Mouse (Mus musculus): ENCODE data around the gene Gm20388.
"Not testable (repeated sequence)": the region's sequence is repeated elsewhere in the genome, so short reads cannot be mapped to it uniquely, and the experiment has no call there.

Gene Gm20388

DNA sequence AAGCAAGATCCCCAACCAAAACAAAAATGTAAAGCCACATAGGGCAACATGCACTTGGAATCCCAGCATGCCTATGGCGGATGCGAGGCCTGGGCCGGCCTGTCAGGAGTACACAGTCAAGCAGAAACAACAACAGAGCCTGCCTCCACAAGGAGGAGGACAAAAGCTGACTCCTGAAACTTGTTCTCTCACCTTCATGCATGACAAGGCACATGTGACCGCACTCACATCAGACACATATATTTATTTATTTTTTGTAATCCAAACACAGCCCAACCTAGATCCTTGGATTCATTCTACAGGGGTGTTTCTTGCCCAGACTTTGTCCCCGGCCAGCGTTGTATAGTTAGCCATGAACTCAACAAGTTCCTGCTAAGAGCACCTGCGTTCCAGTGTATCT is 3137.2 kb downstream of the Gm20388 start:
- peak; percentile 32 for DNase-seq

DNA sequence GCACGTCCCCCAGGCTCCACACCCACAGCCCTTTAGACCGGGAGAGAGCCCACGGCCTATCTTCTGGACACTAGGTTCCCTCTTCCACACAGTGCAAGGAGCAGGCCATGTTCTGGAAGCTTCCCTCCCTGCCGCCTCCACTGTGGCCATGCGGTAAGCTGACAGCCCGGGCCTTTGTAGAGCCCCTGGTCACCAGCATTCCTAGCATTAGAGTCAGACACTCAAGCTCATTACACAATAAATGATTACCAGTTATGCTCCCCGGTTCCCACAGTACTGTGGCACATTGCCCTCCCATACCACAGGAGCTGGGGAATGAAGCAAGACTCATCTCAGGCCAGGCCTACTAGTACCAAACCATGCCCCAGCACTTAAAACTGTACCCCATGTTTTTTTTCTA is 3137.8 kb downstream of the Gm20388 start:
- peak; percentile 22 for DNase-seq

DNA sequence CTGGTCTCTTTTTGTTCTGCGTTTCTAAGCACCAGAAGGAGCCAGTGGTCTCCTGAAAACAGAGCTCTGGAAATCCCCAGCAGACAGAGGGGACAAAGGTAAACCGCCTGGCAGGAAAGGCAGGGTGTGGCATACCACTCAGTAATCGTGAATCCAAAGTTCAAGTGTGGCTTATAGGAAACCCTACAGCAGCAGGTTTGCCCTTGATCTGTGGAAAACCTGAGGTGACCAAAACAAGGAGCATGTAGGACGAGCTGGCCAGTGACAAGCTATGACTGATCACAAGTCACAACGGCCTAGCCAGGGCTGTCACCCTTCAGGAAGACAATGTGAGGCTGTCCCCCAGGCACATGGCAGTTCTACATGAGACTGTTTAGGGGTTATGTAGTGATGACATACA is 3140.8 kb downstream of the Gm20388 start:
- peak; percentile 47 for DNase-seq

- DNase-seq, result no peak
Observed at GRCm38 (mm10) chr8:123062721-123063120, 3152.1 kb downstream of the Gm20388 start, which contains the start of gene Spg7. Gene Spg7, plus strand, starts transcription at chr8:123062942.

DNA sequence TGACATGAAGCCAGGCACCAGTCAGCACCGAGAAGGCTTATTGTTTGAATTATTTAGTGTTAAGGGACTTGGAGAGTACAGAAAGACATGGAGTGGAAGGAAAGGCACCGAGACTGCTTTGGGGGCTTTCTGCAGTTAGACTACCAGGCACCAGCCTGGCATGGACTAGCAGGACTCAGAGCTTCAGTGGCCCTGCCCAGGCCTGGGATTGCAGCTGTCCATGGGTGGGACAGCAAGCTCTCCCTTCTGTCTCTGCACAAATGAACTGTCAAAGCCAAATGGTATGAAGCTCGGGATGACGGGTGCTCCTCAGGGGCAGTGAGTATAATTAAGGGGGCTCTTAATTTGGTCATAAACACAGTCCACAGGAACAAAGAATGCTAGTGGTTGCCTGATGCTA is 3153.4 kb downstream of the Gm20388 start:
- no peak for DNase-seq

DNA sequence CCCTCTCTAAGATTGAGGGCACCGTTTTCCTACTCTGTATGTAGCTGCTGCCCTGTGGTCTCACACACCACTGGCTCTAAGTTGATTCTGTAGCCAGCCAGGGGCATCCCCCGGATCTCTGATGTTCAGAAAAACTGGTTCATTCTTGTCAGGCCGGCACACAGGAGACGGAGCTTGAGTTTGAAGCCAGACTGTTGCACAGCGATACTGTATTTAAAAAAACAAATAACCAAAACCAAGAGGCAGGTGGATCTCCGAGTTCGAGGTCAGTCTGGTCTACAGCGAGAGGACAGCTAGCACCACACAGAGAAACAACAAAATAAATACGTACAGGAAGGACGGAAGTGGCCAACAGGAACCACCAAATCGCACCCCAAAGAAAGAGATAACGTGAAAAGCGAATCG is 3154.2 kb downstream of the Gm20388 start:
- DNase-seq, result peak; percentile 43

GRCm38 (mm10) chr8:123065214-123066100 is 3154.8 kb downstream of the Gm20388 start:
- peak; percentile 98 for DNase-seq

- DNase-seq, result no peak
Observed at GRCm38 (mm10) chr8:123066101-123066683, 3155.6 kb downstream of the Gm20388 start.

- peak; percentile 49 for DNase-seq
Observed at GRCm38 (mm10) chr8:123071176-123071575, 3160.5 kb downstream of the Gm20388 start.

DNA sequence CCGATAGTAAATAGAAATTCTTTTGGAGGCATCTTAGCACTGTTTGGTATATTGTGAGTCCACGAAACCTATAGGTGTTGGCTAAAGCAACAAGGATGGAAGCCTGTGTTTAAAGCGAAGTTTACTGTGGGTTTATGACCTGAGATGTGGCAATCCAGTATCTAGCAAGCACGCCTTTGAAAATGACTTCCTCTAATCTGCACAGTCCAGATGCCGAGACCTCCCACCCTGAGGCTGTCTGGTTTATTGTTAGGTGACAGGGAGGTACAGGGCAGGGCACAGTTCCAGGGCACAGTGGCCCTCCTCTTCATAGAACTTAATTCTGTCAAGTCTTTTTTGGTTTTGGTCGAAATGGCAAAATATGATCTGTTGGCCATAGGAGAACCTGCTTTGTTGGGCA is 3166.6 kb downstream of the Gm20388 start:
- no peak for DNase-seq

GRCm38 (mm10) chr8:123082993-123083392 is 3172.4 kb downstream of the Gm20388 start:
- DNase-seq, result no peak

DNA sequence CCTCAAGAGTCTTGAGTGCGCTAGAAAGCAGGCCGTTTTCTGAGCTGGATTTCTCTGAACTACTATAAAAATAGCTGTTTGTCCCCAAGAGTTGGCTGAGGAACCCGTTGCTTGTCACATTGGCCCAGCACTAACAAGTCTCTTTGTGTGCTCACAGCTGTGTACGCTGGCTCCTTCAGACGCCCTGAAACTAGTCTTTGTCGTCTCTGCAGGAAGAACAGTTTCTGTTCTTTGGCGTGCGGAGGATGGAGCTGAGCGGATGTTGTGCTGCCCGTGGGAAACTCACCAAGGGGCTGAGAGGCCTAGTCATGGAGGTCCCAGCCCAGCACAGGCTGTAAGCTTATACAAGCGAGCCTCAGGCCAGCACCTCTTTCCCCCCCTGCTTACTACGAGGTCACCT is 3173.0 kb downstream of the Gm20388 start:
- no peak for DNase-seq

- no peak for DNase-seq
Observed at GRCm38 (mm10) chr8:123087289-123087688, 3176.6 kb downstream of the Gm20388 start.

DNA sequence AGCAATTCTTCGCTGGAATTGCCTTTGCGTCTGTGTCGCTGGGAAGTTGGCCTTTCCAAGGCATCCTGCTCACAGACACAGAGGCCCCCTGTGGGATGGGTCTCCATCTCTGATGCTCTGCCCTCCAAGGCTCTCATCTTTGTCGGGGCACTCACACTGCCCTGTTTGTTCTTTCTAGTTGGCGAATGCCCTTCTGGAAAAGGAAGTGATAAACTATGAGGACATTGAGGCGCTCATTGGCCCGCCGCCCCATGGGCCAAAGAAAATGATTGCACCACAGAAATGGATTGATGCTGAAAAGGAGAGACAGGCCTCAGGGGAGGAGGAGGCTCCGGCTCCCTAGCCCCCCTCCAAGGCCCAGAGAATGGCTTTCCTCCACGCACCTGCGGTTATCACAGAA is 3186.6 kb downstream of the Gm20388 start:
- no peak for DNase-seq

GRCm38 (mm10) chr8:123097786-123098584 is 3187.3 kb downstream of the Gm20388 start:
- peak; percentile 63 for DNase-seq

GRCm38 (mm10) chr8:123100288-123100687 is 3189.6 kb downstream of the Gm20388 start:
- DNase-seq, result no peak

- DNase-seq, result no peak
Observed at GRCm38 (mm10) chr8:123101244-123101643, 3190.6 kb downstream of the Gm20388 start.

DNA sequence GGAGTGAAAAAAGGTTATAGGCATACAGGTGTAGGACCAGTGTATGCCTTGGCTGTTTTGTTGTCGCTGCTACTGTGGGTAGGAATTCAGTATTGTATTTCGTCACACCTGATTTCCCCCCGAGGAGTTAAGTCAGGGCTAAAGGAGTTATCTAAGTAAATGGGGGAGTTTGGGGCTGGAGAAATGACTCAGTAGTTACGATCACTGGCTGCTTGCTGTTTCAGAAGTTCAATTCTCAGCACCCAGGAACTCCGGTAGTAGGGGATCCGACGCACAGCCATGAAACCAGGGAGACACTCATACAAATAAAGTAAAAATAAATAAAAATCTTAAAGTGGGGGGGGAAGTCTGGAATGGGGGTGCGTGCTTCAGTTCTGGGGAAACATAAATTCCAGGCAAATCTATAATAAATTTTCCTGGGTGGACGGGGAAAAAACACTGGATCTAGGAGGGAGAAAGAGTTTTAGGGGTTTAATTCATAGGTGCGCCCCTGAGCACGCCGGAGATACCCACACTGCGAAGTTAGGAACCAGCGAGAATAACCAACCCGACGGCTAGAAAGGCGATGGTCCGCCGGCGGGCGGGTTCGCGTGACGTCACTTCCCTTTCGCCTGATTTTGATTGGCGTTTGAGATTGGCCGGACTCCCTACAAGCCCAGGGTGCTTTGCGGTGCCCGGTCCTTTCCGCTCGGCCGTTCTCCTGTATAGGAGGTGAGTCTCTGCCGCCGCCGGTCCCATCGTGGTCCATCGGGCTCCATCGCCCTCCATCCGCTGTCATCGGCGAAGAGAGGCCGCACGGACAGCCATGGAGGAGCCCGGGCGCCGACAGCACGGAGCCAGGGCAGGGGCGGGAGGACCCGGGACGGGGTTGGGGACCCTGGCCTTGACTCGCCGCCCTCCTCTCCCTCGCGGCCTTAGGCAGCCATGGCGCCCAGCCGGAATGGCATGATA is 3191.4 kb downstream of the Gm20388 start, which contains the start of gene Rpl13:
Rpl13 (plus strand) TSS at position 616 of the 951 bp plus-strand sequence.
- DNase-seq, result peak; percentile 99

DNA sequence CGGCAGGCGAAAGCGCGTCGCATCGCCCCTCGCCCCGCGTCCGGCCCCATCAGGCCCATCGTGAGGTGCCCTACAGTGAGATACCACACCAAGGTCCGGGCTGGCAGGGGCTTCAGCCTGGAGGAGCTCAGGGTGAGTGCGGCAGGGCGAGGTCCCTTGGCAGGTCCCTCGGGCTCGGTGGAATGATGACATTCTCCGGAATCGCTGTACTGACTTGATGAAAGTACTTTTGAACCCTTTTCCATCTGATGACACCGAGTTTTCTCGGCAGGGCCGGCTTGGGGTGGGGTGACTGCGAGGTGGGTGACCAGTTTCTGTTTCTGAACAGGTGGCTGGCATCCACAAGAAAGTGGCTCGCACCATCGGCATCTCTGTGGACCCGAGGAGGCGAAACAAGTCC is 3192.2 kb downstream of the Gm20388 start:
- not testable (repeated sequence) for DNase-seq

DNA sequence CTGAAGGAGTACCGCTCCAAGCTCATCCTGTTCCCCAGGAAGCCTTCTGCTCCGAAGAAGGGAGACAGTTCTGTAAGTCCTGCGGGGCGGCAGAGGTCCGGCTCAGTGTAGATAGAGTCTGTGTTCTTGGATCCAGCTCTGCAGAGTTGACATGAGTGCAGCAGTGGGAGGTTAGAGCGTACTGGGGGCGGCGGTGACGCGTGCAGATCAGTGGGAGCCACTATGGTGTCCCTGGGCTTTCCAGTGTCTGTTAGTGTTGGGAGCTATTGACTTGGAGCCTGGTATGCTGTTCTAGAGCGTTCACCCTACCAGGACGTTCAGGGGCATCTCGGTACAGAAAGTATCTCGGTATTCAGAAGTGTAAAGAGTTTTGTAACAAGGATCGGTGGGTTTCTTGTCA is 3192.6 kb downstream of the Gm20388 start:
- DNase-seq, result no peak

DNA sequence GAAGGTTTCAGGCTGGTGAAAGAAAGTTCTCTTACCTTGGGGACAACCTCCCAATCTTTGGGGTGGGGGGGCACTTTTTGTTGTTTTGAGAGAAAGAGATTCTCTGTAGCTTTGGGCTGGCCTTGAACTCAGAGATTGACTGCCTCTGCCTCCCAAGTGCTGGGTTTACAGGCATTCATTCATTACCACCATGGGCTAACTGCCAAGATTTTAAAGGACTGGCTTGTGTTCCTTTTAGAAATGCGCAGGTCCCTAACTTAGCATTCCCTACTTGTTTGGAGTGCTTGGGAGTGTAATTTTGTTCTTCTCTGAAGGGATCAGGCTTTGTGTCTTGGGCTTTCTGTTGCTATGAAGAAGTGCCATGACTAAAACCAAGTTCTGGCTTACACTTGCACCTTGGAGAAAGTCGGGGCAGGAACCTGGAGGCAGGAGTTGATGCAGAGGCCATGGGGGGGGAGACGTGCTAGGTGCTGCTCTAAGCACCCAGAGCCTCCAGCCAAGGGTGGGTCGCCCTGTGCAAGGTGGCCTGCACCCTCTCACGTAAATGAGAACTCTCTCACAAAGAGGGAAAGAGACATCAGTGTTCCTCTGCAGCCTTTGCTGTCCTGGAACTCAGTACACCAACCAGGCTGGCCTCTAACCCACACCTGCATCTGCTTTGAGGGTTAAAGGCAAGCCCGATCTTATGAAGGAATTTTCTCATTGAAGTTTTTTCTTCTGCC is 3193.6 kb downstream of the Gm20388 start:
- DNase-seq, result no peak
